Mouse (Mus musculus): ENCODE measurements around the gene Gpr87.

Gpr87 gene

DNA sequence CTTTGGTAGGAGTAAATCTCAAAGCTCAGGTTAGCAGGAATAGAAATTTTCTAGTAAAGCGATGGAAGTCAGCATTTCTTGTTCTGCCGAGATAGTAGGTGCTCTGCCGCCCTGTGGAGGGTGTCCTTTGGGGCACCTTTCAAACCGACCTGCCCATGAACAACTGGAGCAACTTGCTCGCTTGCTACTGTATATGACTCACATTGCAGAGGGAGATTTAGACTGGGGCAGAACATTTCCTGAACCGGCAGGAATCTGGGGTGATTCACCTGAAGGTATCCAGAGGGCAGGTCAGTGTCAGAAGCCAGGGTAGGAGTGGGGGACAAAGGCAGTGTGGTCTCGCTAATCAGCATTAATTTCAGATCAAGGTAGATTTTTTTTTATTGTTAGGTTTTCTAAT, at the start of gene Gpr87:
Gpr87 (minus strand) TSS at position 167 of the 400 bp plus-strand sequence.
- DNase-seq (ENCODE audit: low spot score), result no peak

DNA sequence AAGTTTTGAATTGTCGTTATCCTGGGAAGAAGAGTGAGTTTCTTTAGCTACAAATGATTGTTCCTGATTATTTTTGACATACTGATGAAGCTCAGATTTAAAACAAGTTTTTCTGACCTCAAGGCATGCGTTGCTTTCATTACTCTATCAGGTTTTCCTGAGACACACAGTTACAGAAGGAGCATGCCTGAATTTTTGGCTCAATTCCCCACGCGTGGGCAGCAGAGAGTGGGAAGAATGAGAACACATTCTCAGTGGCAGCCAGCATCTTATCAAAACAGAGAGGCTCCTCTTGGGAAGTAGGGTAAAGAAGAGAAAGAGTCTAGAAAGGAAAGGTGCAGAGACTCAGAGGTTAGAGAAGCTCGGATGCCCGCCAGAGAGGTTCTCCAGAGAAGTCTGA, 48.5 kb upstream of the Gpr87 start:
- no peak for DNase-seq (ENCODE audit: low spot score)

DNA sequence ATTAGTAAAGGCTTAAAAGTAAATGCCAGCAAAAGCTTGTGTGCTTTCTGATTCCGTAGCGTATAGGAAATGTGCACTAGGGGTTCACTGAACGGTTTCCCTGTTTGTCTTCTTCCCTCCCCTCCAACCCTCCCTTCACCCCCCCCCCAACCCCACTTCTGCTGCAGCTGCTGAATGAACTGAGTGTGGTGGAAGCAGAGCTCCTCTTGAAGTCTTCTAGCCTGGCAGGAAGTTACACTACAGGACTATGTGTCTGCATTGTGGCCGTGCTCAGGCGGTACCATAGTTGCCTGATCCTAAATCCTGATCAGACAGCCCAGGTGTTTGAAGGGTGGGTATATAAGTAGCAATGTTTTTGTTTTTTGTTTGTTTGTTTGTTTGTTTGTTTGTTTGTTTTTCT, 40.0 kb upstream of the Gpr87 start:
- DNase-seq (ENCODE audit: low spot score), result peak; percentile 52

DNA sequence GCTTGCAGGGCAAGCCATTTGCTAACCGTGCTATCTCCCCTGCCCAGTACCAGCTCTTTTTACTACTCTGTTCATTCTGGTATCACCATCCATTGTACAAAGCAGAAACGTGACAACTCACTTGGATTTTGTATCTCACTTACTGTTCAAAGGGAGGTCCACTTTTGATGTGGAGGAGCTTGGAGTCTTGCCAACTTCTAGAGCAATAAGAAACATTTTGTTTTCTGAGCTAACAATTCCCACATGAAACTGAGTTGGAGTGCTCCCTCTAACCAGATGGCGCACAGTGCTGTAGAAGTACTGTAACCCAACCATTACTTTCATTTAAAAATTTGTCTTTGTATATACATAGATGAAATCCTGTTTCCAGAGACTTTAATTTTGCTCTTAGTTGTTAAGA, 36.0 kb upstream of the Gpr87 start:
- DNase-seq (ENCODE audit: low spot score), result no peak

DNA sequence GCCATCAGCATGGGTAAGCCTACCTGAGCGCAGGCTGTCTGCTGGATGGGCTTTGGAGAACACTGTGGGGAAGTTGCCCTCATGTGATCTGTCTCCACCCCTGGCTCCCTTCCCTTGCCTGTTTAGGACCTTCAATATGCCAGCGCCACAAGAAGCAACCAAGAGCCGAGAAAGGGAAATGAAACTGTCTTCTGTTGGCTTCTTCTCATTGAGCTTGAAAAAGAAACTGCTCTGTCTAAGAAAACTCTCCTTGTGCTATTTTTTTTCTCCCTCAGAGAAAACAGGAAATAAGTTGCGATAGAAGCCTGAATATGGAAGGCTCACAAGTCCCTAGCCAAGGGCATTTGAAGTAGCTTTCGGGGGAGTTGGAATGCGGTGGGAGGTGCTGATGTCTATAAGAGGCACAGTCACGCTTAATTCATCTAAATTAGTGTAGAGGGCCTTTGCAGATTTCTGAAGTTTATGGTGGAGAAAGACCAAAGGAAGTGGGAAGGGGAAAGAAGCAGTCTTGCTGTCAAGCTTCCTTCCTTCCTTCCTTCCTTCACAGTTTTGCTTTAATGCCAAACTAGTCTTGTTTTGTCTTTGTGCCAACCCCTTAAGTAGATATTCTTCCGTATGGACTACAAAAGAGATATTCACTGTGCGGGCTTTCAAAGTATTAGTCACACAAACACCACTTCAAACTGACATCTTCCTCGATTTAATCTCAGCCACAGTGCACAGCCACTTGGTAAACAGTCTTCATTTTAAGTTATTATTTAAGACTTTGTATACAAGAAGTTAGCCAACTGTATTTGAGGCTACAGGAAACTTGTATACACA, 34.0 kb upstream of the Gpr87 start:
- DNase-seq (ENCODE audit: low spot score), result peak; percentile 22

DNA sequence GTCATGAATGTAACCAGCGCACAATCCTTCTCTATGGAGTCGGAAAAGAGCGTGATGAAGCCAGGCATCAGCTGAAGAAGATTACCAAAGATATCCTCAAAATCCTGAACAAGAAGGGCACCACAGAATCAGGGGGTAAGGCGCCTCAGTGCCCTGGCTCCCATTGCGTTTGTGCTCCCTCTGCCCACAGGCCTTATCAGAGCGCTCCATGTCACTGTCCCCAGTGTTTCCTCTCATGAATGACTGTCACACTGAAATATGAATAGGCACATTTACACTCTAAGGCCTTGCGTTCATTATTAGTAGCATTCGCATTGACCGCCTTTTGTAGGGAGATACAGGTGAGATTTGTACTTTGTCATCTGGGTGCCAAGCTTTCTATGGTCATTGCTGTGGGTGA, 32.8 kb upstream of the Gpr87 start:
- no peak for DNase-seq (ENCODE audit: low spot score)

DNA sequence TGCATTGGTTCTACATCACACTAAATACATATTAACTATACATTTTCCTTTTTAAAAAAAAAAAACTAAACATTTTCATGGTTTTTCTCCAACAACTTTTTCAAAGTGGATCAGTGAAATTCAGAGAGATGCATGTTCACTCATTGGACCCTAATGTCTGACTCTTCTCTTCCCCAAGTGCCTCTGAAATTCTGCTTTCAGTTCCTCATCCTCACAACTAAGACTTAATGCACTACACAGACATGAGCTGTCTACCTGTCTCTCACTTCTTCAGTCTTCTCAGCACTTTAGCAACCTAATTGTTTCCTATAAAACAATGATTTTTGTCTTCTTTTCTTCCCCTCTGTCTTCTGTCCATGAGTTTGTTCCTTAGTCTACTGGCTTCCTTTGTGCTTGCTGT, 30.5 kb upstream of the Gpr87 start:
- DNase-seq (ENCODE audit: low spot score), result no peak

DNA sequence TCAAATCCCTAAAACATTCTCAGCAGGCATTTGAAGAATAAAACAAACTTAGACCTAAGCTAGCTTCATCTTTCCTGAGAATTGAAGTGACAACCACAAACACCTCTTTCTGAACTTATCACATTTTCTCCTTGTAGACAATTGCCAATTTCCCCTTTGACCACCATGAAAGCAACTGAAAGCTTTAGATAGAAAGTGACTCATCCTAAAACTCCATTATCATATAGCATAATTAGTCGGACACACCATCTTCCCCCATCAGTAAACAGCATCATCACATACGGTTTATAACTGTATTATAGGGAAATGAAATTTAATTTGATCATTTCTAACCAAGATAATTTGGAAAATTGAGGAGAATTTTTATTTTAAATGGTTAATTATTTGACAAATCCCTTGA, 27.4 kb upstream of the Gpr87 start:
- DNase-seq (ENCODE audit: low spot score), result no peak

DNA sequence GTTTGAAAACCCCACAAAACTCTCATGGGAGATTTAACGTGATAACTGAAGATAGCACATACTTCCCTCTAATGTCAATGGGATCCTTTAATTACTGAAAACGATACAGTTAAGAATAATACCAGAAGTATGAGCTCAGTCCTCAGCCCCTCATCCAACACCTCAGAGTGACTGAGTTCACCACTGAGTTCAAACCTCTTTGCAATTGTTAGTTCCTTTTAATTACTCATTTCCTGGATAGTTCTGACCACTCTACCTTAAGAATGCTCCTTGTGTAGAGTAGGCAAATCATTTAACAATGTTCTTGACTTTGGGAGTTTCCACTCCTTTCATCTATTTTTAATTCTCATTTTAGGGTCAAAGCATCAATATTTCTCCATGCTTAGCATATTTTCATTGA, 24.4 kb upstream of the Gpr87 start:
- no peak for DNase-seq (ENCODE audit: low spot score)

DNA sequence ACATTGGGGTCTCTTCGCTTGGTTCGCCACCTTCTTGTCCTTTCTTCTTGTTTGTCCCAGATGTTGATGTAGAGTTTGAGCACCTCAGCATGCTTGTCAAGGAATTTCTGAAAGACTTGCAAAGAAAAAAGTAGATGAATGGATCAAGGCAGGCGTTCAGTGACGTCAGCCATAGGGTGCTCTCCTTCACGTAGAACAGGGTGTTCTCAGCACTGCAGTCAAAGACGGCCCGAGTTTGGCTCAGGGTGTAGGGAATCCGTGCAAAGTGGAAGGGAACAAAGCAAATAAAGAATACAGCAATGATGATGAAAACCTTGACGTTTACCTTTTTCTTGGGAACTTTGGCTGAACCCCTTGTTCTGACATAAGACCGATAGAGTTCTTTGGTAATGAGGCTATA, 22.3 kb upstream of the Gpr87 start:
- DNase-seq (ENCODE audit: low spot score), result no peak

DNA sequence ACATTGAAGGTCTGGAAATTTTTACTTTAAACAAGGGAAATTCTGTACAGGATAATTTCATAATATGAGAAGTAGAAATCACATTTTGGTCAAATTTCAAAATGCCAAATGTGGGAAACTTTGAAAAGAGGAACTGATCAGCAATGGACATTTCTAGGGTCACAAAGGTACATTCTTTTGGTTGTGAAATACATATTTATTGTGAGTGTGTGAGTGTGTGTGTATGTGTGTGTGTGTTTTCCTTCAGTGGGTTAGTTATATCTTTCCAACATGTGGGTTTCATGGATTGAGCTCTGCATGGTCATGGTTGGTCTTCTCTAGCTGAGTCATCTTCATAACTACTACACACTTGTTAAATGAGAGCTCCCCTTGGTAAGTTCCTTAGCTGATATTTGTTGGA, 17.5 kb upstream of the Gpr87 start:
- DNase-seq (ENCODE audit: low spot score), result no peak

DNA sequence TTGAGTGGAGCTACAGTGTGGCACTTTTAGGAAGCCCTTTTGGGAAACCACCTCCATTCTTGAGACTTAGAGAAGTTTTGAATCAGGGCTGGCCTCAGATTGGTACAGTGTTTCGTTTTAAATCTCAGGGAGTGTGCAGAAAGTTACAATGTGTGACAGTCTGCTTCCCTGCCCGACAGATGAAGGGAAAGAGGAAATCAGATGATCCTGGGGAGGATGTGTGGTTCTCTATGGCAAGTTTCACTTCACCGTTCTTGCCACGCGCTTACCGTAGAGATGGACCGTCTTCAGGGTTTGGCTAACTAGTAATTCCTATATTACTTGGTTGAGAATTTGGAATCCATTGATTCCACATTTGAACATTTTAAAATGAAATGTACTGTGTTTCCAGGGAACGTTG, 16.9 kb upstream of the Gpr87 start:
- DNase-seq (ENCODE audit: low spot score), result no peak

DNA sequence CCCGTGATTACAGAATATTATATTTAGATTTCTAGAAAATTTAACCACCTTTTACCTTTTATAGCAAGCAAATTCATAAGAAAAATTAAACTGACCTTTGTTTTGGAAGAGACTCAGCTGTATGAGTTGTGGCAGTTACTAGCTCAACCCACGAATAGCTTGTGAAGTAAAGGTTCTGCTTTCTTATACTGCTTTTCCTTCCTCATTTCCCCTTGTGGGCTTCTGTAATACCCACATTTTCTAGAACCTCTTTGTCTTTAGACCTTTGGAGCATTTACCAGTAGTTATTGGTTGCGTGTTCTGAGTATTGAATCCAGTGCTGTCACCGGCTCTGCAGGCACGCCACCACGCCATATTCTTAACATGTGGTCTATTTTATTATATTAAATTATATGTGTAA, 15.8 kb upstream of the Gpr87 start, which contains the start of gene P2ry13:
P2ry13 (minus strand) TSS at position 156 of the 400 bp plus-strand sequence.
- no peak for DNase-seq (ENCODE audit: low spot score)

DNA sequence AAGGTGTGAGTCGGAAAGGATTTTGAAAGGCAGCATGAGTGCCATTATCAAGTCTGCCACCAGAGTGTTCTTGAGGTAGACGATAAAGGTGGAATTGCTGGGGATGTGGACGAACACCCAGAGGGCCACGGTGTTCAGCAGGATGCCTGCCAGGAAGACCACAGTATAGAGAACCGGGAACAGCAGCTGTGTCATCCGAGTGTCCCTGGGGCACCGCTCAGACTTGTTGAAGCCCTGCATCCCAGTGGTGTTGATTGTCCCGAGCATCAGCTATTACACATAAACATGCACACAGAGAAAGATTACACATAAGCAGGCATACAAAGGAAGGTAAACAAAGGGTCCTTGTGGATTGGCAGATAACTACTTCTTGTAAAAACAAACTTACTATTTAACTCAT, 15.2 kb upstream of the Gpr87 start:
- DNase-seq (ENCODE audit: low spot score), result no peak

DNA sequence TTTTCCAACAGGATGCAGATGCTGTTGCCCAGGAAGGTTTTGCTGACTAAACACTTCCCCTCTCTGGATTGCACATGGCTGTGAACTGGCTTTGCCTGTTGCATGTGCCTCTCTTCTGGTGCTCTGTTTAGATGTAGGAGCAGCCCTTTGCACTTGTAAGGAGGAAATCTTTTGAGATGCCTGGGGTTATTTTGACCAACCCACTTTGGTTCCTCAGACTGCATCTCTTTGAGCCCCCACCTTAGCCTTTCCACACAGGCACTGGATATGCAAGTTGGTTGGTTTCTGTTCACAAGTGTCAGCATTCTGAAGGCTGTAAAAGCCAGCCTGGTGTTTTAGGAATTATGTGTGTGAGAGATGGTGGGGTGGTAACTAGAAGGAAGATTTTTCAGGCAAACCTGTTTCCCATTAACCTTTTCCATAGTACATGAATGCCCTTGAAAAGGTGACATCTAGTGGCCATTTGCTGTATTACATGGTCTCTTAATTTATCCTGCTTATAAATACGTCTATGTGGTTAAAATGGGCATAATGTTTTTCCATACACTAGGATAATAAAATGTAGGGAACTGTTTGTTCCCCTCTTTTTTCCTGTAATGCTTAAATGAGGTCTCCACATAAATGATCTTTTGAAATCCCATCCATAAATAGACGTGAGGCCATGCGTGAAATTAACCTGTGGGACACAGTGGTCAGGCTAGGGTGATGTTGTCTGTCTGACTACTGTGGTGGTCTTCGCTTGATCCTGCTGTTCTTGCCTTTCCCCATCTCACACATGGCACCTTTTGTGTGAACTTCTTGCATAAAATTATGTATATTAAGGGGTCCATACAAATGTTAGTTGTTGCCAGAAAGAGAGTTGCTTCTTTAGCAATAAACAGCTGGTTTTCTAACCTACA, 14.0 kb upstream of the Gpr87 start:
- DNase-seq (ENCODE audit: low spot score), result no peak

DNA sequence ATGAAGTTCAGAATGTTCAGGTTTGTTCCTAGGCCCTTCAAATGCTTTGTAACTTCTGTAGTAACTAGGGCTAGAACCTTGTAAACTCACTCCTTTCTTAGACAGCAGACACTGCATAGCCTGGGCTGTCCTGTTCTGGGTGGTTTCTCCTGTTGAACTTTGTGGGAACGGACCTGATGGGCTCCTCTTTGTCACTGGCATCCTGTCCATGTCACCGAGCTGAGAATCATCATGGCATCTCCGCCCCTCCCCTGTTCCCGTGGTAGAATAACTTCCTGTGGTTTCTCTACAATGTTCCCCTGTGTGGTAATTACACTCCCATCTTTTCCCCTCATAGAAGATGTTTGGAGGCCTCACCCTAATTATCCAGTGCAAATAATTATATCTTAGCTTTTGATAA, 11.0 kb upstream of the Gpr87 start:
- DNase-seq (ENCODE audit: low spot score), result peak; percentile 38

DNA sequence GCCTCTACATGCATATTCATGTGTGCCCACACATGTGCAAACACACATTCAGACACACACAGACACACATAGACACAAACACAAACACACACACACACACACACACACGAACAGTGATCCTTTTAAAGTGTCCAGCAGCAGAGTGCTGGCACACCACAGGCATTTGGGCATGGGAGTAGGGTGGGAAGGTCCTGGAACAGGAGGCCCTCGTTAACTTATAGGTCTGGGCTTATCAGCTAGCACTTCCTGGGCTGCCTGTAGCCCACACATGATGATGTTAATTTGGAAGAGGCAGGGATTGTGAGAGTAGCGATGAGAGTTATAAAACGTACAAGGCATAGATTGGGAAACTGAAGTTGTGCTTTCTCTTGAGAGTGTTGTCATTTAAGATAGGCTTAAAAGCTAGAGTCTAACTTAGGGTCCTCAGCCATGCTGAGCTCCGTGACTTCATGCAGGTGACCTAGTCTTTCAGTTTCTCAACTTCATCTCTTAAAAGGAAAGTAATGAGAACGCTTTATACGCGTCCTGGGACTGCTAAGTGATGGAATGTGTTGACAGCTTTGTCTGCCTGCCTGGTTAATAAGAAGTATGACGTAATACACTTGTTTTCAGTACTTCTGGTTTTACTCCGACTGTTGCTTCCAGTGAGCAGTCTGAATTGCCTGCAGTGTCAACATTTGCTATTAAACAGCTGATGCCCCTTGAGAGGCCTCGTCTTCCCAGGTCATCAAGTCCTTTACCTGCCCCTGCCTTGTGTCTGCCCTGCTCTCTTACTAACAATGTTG, 10.0 kb upstream of the Gpr87 start:
- no peak for DNase-seq (ENCODE audit: low spot score)

DNA sequence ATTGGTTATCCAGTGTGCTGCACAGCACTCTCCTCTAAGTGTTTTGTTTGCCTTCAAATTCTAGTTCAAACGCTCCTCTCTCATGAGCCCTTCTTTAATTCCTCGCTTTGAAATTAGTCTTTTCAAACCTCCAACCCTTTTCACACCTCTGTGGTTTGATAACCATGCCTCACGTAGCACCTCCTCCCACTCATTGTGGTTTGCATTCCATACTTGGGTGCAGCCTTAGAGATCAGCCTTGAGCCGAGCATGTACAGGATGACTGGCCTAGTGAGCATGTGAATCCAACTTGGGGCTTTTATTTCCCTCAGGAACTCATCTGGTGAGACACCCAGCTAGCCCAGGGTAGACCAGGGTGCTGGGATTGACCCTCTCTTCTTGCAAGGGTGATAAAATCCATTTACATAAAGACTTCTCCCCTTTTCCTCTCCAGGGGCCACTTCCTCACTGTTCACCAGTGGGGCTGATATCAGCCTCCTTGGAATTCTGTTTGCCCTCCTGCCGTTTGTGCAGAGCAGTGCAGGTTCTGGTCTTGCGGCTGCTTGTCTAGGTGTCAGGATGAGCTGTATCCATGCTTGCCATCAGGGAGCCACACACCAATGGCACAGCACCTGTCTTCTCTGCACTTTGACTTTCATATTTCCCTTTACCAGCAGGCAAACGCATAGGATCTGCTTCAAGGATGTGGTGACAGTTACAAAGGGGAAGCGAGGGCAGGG, 9.1 kb upstream of the Gpr87 start:
- peak; percentile 41 for DNase-seq (ENCODE audit: low spot score)

DNA sequence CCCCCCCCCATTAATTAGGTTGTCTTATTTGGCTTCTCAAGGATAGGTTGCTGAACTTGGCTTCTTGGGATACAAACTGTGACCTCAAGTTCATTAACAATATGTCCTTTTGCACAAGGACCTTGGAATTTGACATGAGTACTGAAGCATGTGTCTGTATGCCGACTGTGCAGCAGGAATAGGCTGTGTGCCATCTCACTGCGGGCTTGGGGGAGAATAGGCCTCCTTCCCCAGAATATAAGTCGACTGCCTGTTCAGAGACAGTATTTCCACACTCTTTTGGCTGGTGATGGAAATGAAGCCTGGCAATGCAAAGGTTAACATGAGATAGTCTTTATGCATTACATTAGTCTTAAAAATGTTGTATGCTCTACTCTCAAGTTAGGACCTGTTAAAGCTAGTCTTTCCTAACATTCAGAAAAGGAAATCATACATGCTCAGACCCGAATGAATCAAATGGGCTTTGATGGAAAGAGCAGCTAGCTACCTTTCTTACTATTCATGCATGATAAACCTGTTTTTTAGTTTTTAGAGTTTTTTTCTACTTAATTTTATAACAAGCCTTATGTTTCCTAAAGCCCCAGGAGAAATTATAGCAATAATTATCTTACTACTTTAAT, 2.5 kb upstream of the Gpr87 start:
- no peak for DNase-seq (ENCODE audit: low spot score)

DNA sequence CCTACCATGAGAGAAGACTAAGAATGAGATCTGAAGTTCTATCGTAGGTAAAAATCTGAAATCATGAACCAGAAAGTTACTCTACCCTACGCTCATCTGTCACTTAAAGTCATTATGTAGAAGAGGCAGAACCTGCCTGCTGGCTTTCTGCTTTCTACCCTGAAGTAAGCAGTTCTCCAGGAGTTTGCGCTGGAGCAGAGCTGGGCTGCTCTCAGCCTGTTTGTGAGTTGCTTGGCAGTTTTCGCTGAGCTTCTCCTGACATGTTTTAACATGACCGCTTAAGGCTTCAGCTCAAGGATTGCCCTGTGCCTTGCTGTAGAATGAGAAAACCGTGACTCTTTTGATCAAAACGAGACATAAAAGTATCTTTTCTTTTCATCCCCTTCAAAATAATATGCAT, 805 bp downstream of the Gpr87 start:
- no peak for DNase-seq (ENCODE audit: low spot score)

DNA sequence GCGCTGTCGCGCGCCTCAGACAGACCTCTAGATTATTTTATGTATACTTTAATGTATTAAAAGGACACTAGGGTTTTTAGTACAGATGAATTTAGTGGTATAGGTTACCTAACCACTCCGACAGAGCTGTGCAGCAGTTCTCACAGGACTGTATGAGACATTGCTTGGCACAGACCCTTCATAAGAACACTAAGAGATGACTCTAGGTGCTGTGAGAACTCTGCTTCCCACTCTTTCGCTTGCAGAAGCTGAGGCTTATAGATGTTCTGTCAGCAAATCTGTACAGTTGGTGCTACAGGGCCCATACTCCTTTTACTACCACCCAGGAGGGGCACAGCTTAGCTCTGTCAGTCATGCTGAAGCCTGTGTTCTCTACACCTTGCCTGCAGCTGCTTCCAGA, 3.2 kb downstream of the Gpr87 start:
- DNase-seq (ENCODE audit: low spot score), result no peak
